Mouse (Mus musculus) MEL (cell line): Measurements from ENCODE around the gene Ptpn14.

ENCODE experiments used
- CTCF ChIP-seq, 3 experiments: IDR thresholded peaks in 2 of 3; conservative IDR thresholded peaks in 1 of 3; 2 replicates each; pipeline ENCODE4 v1.5.1; 2011 to 2012; ENCODE audit warnings: low read length in 3 of 3, low read depth in 2 of 3, mild to moderate bottlenecking in 2 of 3, improper control_type of control experiment in 1 of 3, inconsistent platforms in 1 of 3, mixed read lengths in 1 of 3, moderate library complexity in 1 of 3; ENCODE audit not compliant: control insufficient read depth in 1 of 3, insufficient read depth in 1 of 3, poor library complexity in 1 of 3, severe bottlenecking in 1 of 3
- GATA1 ChIP-seq: IDR thresholded peaks from 2 replicates; pipeline ENCODE4 v1.6.1; 2011; ENCODE audit warnings: low read depth, low read length, improper control_type of control experiment
- MYC ChIP-seq: IDR thresholded peaks from 2 replicates; pipeline ENCODE4 v1.6.1; 2011; ENCODE audit warnings: low read depth, mild to moderate bottlenecking, low read length, improper control_type of control experiment, moderate library complexity
- POLR2A ChIP-seq, 2 experiments: IDR thresholded peaks; 2 replicates each; pipeline ENCODE4 v1.6.1; 2011 to 2012; ENCODE audit warnings: low read length in 2 of 2, mild to moderate bottlenecking in 2 of 2, control low read depth in 1 of 2, improper control_type of control experiment in 1 of 2, low read depth in 1 of 2, moderate library complexity in 1 of 2; ENCODE audit not compliant: control insufficient read depth in 1 of 2, insufficient read depth in 1 of 2, poor library complexity in 1 of 2
- SIN3A ChIP-seq: IDR thresholded peaks from 2 replicates; pipeline ENCODE4 v1.6.1; 2012; ENCODE audit warnings: low read length, improper control_type of control experiment, inconsistent platforms
- USF1 ChIP-seq: IDR thresholded peaks from 2 replicates; pipeline ENCODE4 v1.6.1; 2014; ENCODE audit warnings: low read depth, mild to moderate bottlenecking, inconsistent platforms, low read length, improper control_type of control experiment, moderate library complexity

DNA sequence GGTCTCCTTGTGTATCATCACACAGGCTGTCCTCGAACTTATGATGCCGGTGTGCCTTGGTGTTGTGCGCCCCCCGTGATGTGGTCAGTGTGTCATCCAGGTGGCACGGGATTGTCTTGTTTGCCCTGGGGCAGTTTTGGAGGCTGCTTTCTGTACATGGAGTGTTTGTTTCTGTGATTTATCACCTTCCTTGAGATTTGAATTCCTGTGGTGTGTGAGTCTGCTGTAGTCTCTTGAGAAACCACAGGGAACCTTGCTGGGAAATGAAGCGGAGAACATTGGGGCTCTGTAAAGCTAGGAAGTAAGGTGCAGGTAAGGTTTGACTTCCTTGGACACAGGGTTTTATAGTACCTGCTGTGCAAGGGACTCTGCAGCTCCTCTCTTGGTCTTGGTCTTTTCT is 49.1 kb downstream of the Ptpn14 start:
- TF ChIP-seq CTCF (IDR thresholded peaks at IDR 0.05 in 2 of 3, conservative IDR thresholded peaks at IDR 0.05 in 1 of 3; ENCODE audit: control insufficient read depth in 1 of 3, insufficient read depth in 1 of 3, low read depth in 2 of 3, low read length in 3 of 3, poor library complexity in 1 of 3, severe bottlenecking in 1 of 3) (no peak), SIN3A (no peak), MYC (no peak), POLR2A (IDR thresholded peaks at IDR 0.05; ENCODE audit: control insufficient read depth in 1 of 2, insufficient read depth in 1 of 2, low read depth in 1 of 2, low read length in 2 of 2, poor library complexity in 1 of 2) (no peak), GATA1 (no peak), USF1 (no peak)
